Mouse (Mus musculus): ENCODE results near the gene Gnao1.

Gene Gnao1

DNA sequence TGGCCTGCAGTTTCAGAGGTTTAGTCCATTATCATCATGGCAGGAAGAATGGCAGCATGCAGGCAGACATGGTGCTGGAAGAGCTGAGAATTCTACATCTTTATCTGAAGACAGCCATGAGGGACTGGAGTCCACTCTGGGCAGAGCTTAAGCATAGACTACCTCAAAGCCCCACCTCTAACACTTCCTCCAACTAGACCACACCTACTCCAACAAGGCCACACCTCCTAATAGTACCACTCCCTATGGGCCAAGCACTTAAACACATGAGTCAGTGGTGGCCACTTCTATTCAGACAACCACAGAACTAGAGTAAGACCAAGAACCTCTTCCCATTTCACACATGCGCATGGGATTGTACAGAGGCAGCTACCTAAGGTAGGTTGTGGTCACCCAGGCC, 136.6 kb downstream of the Gnao1 start:
- in situ Hi-C loops (cut with MboI), result no loop called here

- in situ Hi-C loops (cut with MboI), result no loop called here
Observed at GRCm38 (mm10) chr8:93950133-93950532, 140.4 kb downstream of the Gnao1 start.

DNA sequence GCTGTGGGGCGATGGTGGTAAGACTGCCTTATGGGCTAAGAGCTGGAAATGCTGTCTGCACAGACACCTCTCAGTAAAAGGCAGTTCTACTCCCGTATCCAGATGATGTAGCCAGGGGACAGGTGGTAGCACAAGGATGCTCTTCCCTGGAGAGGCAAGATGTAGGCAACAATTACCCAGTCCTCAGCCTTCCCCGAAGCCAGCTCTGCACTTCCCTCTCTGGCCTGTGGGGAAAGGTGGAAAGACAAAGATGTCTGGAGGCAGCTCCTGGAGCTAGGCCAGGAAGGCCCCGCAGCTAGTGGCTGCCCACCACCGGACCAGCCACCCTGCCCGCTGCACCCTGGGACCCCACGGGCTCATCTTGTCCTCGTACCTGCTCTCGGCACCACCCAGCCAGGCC, 142.7 kb downstream of the Gnao1 start:
- in situ Hi-C loops (cut with MboI), result no loop called here

- in situ Hi-C loops (cut with MboI), result no loop called here
Observed at GRCm38 (mm10) chr8:93958402-93958801, 148.6 kb downstream of the Gnao1 start.

DNA sequence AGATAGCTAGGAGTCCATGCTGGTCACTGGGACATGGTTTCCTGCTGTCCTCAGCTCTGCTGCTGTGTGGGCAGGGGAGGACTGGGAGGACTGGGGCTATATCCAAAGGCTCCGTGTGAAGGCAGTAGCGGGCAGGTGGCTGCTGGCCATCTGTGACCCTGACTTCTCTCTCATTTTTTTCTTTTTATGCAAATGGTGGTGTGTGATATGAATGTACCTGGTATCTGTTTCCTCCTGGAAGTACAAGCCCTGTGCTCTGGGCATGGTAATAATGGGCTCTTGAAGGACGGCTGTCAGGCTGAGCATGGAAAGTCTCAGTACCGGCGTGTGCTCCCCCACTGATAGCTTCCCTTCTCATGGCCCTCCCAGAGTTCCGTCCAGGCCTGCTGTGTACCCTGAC, 151.1 kb downstream of the Gnao1 start:
- in situ Hi-C loops (cut with MboI), result no loop called here

GRCm38 (mm10) chr8:93968293-93968692, 158.5 kb downstream of the Gnao1 start:
- in situ Hi-C loops (cut with MboI), result no loop called here

DNA sequence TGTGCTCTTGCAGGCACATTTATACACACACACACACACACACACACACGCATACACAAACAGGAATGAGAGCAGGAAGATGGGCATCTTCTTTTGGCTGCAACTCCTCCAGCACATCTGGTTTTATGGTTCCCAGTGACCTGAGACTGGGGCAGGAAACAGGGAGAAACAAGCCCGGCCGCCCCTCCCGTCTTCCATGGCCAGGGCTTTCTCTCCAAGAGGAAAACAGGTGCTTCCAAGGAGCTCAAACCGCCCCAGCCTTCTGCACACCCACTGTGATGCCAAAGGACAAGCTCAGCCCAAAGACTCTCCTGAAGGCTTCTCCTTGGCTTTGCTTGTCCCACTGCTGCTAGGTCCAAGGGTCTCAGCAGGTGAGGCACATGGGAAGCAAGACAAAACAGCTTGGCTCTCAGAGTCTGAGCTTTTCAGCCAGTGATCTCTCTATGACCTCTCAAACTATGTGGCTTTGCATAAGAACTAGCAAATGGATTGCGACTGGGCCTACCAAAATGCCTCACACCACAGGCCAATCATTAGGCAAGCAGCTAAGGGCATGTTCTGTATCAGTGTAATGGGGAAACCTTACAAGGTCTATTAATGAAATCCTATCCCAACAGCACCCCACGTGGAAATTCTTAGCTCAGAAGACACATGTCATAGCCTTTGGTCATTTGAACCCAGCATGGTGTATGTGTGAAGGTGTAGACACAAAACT, 160.0 kb downstream of the Gnao1 start:
- in situ Hi-C loops (cut with MboI), result no loop called here

DNA sequence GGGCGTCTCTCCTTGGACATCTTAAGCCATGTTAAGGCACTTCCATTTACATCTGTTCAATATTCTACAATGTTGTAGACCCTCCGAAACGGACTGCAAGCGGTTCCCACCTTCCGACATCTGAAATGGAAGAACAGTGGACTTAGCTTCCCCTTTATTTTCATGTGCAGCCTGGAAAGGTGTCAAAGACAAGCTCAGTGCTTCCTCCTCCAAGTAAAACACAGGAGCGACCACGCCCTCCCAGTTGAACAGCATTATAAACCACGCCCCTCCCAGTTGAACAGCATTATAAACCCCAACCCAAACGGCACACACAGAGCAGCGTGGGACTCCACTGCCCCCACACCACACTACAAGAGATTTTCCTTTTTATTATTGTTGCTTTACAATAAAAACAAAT, 161.7 kb downstream of the Gnao1 start:
- in situ Hi-C loops (cut with MboI), result no loop called here

- in situ Hi-C loops (cut with MboI), result no loop called here
Observed at GRCm38 (mm10) chr8:93972211-93972610, 162.4 kb downstream of the Gnao1 start.

GRCm38 (mm10) chr8:93972971-93973734, 163.4 kb downstream of the Gnao1 start:
- in situ Hi-C loops (cut with MboI), result no loop called here

GRCm38 (mm10) chr8:93973831-93974375, 164.1 kb downstream of the Gnao1 start:
- in situ Hi-C loops (cut with MboI), result no loop called here

DNA sequence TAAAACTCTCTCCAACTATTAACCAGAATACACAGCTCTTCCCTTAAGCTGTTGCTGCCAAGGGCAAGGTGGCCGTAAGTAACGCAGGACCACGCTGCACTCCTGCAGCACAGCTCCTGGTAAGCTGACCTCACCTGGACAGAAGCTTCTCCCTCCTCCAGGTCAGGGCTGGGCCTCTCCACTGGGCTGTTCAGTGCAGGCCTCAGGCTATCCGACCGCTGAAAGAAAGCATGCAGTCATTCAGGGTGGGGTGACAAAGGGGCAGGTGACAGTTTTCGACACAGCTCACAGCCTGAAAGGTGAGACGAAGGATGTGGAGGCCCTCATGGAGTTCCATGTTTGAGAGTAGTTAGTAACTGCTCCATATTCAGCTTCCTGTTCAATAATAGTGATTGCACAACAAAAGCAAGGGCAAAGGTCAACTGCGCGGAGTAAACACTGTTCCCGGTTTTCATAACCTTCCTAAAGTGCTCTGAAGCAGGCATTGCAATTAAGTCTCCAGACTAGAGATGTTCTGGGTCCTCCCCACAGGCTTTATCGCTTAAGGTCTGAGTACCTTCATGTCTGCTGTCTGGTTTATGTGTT, 164.9 kb downstream of the Gnao1 start:
- in situ Hi-C loops (cut with MboI), result no loop called here

DNA sequence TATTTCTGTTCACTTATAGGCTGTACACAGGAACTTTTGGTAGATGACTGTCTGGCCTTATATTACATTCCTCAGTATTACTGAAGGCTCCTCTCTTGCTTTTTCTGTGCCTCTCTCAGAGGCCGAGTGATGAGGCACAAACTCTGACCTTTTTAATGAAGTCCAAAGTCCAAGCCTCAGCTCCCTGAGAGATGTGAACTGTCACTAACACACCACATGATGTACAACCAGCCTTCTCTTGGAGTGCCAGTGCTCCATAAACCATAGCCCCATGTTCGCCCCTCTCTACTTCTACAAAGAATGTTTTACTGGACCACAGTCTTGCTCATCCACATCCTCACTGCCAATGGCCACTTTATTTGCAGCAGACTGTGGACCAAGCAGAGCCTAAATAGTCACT, 165.6 kb downstream of the Gnao1 start:
- in situ Hi-C loops (cut with MboI), result no loop called here

GRCm38 (mm10) chr8:93976446-93977211, 166.9 kb downstream of the Gnao1 start:
- in situ Hi-C loops (cut with MboI), result no loop called here

GRCm38 (mm10) chr8:93980141-93980540, 170.4 kb downstream of the Gnao1 start:
- in situ Hi-C loops (cut with MboI), result no loop called here

DNA sequence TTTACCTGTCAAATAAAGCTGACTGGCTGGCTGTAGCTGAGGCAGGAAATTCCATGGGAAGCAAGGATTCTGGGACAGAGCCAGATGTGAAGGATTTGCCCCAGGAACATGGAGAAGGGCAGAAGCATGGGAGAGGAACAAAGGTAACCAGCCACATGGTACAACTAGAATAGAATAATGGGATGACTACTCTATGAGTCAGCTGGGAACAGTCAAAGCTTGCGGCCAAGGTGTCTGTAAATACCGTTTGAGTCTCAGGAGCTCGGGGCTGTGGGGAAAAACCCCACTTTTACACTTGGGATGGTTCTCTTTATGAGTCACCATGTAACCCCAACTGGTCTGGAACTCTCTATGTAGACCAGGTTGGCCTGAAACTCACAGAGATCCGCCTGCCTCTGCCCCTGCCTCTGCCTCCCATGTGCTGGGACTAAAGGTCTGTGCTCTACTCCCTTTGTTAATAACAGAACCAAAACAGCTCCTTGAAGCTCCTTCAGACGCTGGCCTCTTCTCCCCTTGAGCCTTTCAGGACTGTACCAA, 172.0 kb downstream of the Gnao1 start:
- in situ Hi-C loops (cut with MboI), result no loop called here

GRCm38 (mm10) chr8:93983827-93984226, 174.1 kb downstream of the Gnao1 start:
- in situ Hi-C loops (cut with MboI), result no loop called here

DNA sequence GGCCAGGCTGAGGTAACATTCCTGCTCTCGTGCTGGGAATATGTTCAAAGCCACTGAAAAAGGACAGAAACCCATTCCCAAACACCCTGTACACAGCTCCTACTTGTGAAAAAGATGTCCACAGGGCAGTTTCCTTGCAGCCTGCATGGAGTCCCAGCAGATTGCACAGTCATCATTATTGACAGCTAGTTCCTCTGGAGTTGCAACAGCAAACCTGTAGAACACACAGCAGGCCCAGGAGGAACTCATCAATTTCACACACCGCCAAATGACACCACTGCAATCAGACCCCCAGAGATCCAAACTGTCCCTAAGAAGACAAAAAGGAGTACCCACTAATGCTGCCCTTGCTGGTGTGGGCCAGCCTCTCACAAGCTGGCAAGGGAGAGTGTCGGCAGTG, 175.0 kb downstream of the Gnao1 start:
- in situ Hi-C loops (cut with MboI), result no loop called here

- in situ Hi-C loops (cut with MboI), result no loop called here
Observed at GRCm38 (mm10) chr8:93989739-93990138, 180.0 kb downstream of the Gnao1 start.

DNA sequence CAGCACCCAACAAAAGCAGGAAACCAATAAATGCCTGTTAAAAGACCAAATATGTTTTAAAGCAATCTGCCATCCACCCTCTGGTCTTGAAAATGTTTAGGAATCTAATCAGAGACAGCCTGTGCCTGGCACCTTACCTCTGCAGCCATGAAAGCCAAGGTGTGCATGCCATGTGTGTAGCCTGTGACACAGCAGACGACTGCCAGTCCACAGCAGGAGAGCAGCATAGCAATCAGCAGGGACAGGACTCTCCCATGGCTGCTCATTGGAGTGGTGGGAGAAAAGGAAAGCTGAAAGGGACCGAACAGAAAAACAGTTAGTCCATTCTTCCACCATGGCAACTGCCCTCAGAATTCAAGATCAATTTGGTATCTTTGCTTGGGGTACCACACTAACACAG, 189.2 kb downstream of the Gnao1 start:
- in situ Hi-C loops (cut with MboI), result no loop called here

DNA sequence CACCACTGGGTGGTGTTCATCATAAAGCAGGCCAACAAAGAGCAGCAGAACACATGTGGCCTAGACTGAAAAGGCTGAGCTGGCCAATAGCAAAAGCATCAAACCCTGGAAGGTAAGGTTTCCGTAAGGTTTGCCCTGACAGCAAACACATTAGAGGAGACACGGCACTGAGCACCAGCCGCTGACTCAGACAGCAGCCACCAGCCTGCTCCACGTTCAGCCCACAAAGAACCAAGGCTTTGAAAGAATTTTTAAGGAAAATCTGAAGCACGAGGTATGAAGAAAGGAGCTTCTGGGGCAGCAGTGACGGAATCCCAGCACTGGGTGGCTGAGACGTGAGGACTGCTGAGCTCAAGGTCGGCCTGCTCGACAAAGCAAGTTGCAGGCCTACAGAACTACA, 194.4 kb downstream of the Gnao1 start:
- in situ Hi-C loops (cut with MboI), result no loop called here

Data from mature B cell (primary cell).